Mouse (Mus musculus) bone marrow macrophage, adult 2 months (primary cell): ENCODE measurements around the gene Galk2. TPM values are rescaled to one million over a fixed set of nuclear protein-coding genes. Genes with fewer than 3 reads are reported as not detected.

ENCODE experiments used
- H3K27ac ChIP-seq: 2 replicates; pipeline ENCODE4 v1.5.1; 2012; ENCODE audit warnings: low read depth, low read length; ENCODE audit not compliant: insufficient read depth
- H3K4me1 ChIP-seq: 2 replicates; pipeline ENCODE4 v1.6.1; 2012; ENCODE audit warnings: low read length; ENCODE audit not compliant: control insufficient read depth, insufficient read depth
- H3K4me3 ChIP-seq: 2 replicates; pipeline ENCODE4 v1.5.1; 2012; ENCODE audit warnings: mild to moderate bottlenecking, low read length, moderate library complexity; ENCODE audit not compliant: insufficient read depth
- CTCF ChIP-seq: IDR thresholded peaks from 2 replicates; pipeline ENCODE4 v1.5.1; 2012; ENCODE audit warnings: low read depth, mild to moderate bottlenecking, low read length, moderate library complexity
- POLR2A ChIP-seq: IDR thresholded peaks from 2 replicates; pipeline ENCODE4 v1.6.1; 2012; ENCODE audit warnings: mild to moderate bottlenecking, low read depth, low read length, borderline replicate concordance
- polyA plus RNA-seq: library from polyadenylated mRNA; stranded (reverse); fragments of >200 nt; gene quantifications from 2 replicates; pipeline ENCODE4 v1.2.4, GENCODE M21; 2012; ENCODE audit not compliant: missing spikeins, insufficient read depth, insufficient read length

Gene Galk2
- polyA plus RNA-seq, 1 experiment: 68.7 TPM

DNA sequence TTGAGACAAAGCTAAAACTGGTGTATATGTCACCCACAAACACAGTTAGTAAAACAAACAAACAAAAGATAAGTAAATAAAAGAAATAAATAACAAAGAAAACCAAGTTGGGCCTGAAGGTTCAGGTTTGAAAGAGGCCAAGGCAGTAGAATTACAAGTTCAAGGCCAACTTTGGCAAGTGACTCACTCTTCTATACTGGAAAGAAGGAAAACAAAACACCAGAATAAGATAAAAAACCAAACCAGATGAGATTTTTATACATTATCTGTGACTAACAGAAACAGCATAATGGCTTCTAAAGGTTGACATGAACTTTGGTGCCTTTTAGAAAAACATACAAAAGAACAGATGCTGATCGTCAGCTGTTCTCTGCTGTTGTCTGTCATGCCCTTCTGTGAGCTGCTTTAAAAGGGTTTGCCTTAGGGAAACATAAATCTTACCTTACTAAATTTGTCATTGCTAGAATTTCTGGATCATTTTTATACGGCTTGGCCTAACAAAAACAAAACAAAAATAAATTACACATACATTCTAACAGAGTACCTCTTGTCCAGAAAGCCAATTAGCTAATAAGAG is 20.1 kb upstream of the Galk2 start:
- Histone ChIP-seq H3K4me1 (no peaks in the 10 kb centered on the region), H3K4me3 (no peak overlapping the region), H3K27ac (no peak overlapping the region)
- TF ChIP-seq CTCF: no peak
- no peak for TF ChIP-seq POLR2A

DNA sequence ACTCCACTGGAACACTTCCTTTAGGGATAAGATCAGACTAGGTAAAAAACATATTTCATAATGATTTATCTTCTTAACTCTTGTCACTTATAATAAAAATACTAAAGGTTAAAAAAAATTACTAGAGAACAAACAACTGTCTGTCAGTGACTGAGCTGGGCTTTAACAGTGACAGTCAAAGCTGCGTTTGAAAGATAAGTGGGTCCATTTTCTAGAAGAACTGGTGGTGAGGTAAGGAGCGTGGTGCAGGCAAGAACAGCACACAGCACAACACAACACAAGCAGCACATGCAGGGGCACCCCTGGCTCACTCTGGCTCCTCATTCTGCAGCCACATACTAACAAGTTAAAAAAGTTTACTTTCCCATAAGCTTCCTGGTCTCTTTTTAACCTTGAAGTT is 7.7 kb upstream of the Galk2 start:
- TF ChIP-seq POLR2A: no peak
- TF ChIP-seq CTCF: no peak
- H3K4me3 ChIP-seq: no peak overlapping the region
- no peak overlapping the region for H3K27ac ChIP-seq
- peaks cover 6% of the 10 kb centered on the region for H3K4me1 ChIP-seq

DNA sequence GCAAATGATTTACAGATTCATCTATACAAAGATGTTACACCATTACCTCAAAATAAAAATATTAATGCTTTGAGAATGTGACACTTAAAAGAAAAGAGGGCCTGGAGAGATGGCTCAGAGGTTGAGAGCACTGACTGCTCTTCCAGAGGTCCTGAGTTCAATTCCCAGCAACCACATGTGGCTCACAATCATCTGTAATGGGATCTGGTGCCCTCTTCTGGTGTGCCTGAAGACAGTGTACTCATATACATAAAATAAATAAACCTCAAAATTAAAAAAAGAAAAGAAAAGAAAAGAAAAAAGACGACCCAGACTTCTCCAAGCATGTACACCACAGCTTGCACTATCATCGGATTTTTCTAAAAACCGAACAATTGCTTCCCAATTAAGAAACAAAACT is 1.2 kb upstream of the Galk2 start:
- H3K4me1 ChIP-seq: peaks cover 8% of the 10 kb centered on the region
- peak overlapping the region; percentile 80; the same call in 1 of the 2 replicates for H3K4me3 ChIP-seq
- H3K27ac ChIP-seq: no peak overlapping the region
- TF ChIP-seq CTCF: no peak
- TF ChIP-seq POLR2A: no peak

DNA sequence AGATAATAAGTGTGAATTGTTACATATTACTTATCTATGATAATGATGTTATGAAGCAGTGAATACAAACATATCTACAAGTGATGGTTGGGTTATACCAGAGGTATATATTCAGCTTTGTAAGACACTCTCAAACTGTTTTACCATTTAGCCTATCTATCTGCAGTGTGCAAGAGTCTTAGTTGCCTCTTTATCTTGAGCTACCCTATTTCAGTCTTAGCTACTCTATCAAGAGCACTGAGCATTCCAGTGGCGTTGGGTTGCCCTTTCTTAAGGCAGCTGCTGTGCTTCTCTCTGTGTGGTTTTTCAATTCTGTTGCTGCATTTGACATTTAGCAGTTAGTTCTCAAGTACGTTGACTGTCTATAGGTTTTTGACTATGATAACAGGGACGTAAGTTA is 4.9 kb downstream of the Galk2 start:
- H3K27ac ChIP-seq: no peak overlapping the region
- H3K4me3 ChIP-seq: no peak overlapping the region
- TF ChIP-seq POLR2A (no peak), CTCF (no peak)
- H3K4me1 ChIP-seq: peaks cover 14% of the 10 kb centered on the region

DNA sequence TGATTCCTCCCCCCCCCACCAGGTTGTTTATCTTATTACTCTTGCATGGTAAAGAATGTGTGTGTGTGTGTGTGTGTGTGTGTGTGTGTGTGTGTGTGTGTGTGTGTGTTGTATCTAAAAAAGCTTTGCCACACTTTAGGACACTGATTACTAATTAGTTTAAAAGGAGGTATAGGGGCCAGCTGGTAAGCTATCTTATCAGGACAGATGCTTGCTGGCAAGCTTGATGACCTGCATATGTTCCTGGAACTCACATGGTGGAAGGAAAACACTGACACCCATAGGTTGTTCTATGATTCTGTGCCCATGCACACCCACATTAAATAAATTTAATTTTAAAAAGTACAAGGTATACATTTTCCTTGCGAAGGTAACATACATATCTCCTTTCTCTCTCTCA is 5.6 kb downstream of the Galk2 start:
- Histone ChIP-seq H3K4me1 (peaks cover 16% of the 10 kb centered on the region), H3K27ac (no peak overlapping the region), H3K4me3 (no peak overlapping the region)
- no peak for TF ChIP-seq CTCF
- TF ChIP-seq POLR2A: no peak

DNA sequence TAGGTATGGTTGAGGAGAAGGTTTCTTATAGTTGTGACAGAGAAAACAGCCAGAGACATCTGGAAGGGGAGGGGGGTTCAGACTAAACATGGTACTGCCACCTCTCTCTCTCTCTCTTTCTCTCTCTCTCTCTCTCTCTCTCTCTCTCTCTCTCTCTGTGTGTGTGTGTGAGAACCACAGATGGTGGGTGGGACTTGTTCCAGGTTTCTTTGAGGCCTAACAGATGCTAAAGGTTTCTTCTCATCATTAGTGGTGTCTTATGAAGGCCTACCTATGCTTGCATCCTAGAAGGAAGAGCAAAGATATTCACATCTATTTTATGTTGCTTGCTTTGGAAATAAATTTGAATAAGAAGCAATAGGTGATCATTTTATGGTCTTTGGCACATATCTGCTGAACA is 6.7 kb downstream of the Galk2 start:
- peaks cover 16% of the 10 kb centered on the region for H3K4me1 ChIP-seq
- peak overlapping the region; percentile 74; the same call in 1 of the 2 replicates for H3K4me3 ChIP-seq

DNA sequence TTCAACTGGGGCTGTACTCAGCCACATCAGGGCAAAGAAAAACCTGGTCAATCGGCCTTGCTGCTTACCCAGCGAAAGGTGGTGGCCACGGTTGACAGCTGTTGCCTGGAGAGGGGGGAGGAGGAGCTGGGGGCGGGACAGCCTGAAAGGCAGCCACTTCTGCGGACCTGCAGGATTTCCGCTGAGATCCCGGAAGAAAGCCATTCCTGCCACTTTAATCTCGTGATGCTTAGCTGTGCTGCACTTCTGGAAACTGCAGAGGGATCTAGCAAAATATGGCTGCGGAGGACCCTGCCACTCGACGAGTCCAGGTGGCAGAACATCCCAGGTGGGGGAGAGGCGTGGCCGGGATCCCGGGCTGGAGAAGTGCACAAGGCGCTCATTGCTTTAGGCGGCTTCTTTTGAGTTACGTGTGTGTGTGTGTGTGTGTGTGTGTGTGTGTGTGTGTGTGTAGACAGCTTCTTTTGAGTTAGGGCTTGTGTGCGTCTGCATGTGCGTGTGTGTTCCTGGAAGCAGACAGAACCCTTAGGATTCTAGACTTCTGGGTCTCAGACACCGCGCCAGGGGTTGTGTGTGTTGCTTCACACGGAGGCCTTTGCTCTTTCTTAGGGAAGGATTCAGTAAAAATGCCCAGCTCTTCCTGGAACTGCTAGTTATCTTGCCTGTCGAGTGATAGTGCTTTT is 7.3 kb downstream of the Galk2 start:
- Histone ChIP-seq H3K4me3 (peak overlapping the region; percentile 74), H3K4me1 (peaks cover 16% of the 10 kb centered on the region), H3K27ac (peak overlapping the region; percentile 78)
- TF ChIP-seq CTCF: no peak
- peak; percentile 83; the same call in 1 of the 2 replicates for TF ChIP-seq POLR2A

More for the DNA sequence above, 6.7 kb downstream of the Galk2 start:
- TF ChIP-seq POLR2A: no peak
- H3K27ac ChIP-seq: no peak overlapping the region

DNA sequence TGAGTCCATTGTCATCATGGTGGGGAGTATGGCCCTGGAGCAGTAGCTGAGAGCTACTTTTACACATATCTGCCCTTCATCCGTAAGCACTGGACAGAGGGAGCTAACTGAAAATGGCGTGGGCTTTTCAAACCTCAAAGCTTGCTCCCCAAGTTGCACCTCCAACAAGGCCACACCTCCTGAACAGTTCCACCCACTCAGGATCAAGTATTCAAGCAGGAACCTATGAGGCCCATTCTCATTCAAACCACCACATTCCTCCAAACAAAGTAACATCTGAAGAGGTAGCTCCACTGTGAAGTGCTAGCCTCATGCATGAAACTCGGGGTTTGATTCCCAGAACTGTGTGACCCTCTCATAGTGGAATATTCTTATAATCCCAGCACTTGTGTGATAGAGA is 9.4 kb downstream of the Galk2 start:
- TF ChIP-seq CTCF (no peak), POLR2A (no peak)
- Histone ChIP-seq H3K4me1 (peaks cover 20% of the 10 kb centered on the region), H3K27ac (no peak overlapping the region)

DNA sequence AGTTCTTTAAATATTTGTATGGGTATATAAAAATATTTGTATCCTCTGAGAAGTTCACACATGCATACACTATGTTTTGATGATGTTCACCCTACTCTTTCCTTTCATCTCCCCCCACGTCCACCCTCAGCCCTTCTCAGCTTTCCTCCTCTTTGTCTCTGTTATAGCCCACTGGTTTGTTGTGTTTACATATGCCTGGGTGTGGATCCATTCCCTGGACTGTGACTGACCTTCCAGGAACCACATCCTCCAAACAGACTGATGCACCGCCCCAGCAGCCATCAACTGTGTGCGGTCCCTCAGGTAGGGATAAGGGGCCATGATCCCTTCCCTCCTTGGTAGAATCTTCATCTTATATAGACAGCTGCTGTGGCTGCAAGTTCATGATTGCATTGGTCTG is 11.2 kb downstream of the Galk2 start:
- Histone ChIP-seq H3K4me1 (peaks cover 20% of the 10 kb centered on the region), H3K4me3 (no peak overlapping the region), H3K27ac (no peak overlapping the region)
- no peak for TF ChIP-seq POLR2A
- TF ChIP-seq CTCF: no peak

More for the DNA sequence above, 9.4 kb downstream of the Galk2 start:
- no peak overlapping the region for H3K4me3 ChIP-seq

DNA sequence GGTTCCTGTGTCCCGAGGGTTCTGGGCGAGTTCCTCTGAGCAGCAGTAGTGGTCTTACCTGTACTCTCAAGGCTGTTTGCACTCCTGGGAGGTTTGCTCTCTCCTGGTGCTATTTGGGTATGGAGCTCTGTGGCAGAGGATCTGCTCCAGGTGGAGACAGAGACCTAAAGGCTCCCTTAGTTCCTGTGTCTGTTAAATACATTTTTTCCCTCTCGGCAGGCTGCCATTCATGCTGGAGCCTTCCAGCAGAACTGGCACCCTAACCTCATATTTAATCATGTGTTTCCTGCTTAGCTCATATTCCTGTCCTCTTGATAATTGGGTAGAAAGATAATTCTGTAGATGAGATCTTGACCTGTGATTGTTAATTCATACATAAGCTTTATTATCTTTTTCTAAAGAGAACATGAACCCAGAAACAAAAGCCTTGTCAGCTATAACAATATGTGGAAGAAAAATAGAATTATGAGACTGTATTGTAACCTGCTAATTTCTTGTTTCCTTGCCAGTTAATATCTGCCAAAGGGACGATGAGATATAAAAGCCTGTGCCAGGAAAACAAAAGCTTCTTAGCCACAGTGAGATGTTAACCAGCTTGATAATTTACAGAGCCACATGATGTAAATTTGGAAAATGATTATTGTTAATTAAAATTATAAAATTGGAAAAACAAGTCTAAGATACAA is 27.1 kb downstream of the Galk2 start:
- H3K27ac ChIP-seq: no peak overlapping the region
- H3K4me1 ChIP-seq: no peaks in the 10 kb centered on the region
- H3K4me3 ChIP-seq: no peak overlapping the region
- TF ChIP-seq CTCF (no peak), POLR2A (no peak)
